Mouse (Mus musculus) urinary bladder, postnatal 4 days (tissue): ENCODE results near the gene Paf1.

ENCODE experiments used
- DNase-seq, 2 experiments: peaks; one replicate each; pipeline ENCODE4 v3.0.0; 2021 to 2022; ENCODE audit warnings: low spot score in 2 of 2

Gene Paf1

GRCm38 (mm10) chr7:28436271-28436904 lies 43.6 kb downstream of the Paf1 start:
- peak; percentile 100 for DNase-seq

- peak; percentile 69 to 87 for DNase-seq
Observed at GRCm38 (mm10) chr7:28436932-28437570, 44.3 kb downstream of the Paf1 start, which contains the start of gene Gmfg. Gmfg (plus strand) TSS chr7:28437447.

GRCm38 (mm10) chr7:28437964-28438363 lies 45.2 kb downstream of the Paf1 start:
- no peak for DNase-seq

GRCm38 (mm10) chr7:28438771-28439170 lies 46.0 kb downstream of the Paf1 start:
- DNase-seq = no peak

GRCm38 (mm10) chr7:28440739-28441138 lies 48.0 kb downstream of the Paf1 start:
- DNase-seq = no peak

- no peak for DNase-seq
Observed at GRCm38 (mm10) chr7:28441776-28442485, 49.2 kb downstream of the Paf1 start.

- no peak for DNase-seq
Observed at GRCm38 (mm10) chr7:28442688-28443087, 49.9 kb downstream of the Paf1 start.

- DNase-seq = no peak
Observed at GRCm38 (mm10) chr7:28444344-28444974, 51.7 kb downstream of the Paf1 start.

GRCm38 (mm10) chr7:28446446-28446845 lies 53.7 kb downstream of the Paf1 start:
- peak; percentile 66 to 82 for DNase-seq

- DNase-seq = no peak
Observed at GRCm38 (mm10) chr7:28447101-28447830, 54.5 kb downstream of the Paf1 start.

GRCm38 (mm10) chr7:28447865-28448820 lies 55.4 kb downstream of the Paf1 start:
- DNase-seq = no peak
